Mouse (Mus musculus): ENCODE data around the gene Tinagl1.

DNA sequence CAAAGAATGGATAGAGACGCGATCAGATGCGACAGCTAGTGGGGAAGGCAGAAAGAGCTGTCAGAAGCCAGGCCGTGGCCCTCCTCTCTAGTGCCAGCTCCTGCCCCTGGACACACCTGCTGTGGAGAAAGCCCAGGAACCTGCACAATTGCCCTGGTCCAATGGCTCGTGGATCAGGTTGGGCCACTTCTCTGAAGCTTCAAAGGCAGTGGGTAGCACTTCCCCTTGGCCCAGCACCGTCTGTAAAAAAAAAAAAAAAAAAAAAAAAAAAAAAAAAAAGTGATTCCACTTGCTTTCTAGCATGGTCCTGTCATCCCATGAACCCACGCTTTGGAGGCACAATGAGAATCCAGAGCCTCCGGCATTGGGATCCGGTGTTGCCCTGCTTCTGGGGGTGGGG lies 7.1 kb downstream of the Tinagl1 start:
- TF ChIP-seq CTCF (IDR thresholded peaks at IDR 0.05; ENCODE audit: borderline replicate concordance, extremely low read depth, insufficient read depth, insufficient read length): no peak
- no peak for TF ChIP-seq POLR2A (IDR thresholded peaks at IDR 0.05; ENCODE audit: borderline replicate concordance, extremely low read depth, insufficient read depth, insufficient read length, poor library complexity, severe bottlenecking)
